Mouse (Mus musculus): ENCODE data around the gene Lrr1.
"Not testable (repeated sequence)": the region's sequence is repeated elsewhere in the genome, so short reads cannot be mapped to it uniquely, and the experiment has no call there.

The Lrr1 gene

DNA sequence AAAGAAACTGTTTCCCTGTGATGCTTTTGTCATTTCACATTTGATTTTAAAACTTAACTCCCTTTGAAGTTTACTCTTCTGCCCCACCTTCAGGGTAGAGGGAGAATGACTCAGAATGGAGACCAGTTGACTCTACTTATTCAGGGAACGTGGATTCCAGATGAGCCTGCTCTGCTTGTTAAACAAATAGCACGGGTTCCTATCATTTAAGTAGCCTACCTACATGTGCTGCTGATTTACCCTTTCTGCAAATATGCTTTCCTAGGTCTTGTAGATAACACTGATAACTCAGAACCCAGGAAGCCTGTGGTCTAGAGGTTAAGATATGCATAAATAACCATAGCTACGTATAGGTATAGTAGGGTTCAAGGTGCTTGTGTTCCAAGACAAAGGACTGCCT is 3.7 kb upstream of the Lrr1 start:
- no peak for DNase-seq (ENCODE audit: low read depth, low spot score)

DNA sequence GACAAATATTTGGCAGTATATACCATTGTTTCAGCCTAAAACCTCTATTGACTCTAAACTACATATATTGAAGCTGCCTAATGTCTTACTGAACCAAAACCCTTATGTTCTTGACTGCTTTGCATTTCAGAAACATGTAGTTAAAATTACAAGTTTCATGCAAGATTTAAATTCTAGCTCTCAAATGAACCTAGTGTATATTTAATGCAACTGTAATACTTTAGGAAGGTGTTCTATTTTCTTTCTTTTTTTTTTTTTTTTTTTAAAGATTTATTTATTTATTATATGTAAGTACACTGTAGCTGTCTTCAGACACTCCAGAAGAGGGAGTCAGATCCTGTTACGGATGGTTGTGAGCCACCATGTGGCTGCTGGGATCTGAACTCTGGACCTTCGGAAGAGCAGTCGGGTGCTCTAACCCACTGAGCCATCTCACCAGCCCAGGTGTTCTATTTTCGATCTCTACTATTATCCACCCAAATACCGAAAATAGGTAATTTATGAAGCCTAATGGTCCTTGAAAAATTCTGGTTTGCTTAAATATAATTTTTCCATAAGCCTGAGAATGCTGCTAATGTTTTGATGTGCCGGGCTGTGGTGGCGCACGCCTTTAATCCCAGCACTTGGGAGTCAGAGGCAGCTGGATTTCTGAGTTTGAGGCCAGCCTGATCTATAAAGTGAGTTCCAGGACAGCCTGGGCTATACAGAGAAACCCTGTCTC is 1.6 kb upstream of the Lrr1 start:
- not testable (repeated sequence) for DNase-seq (ENCODE audit: low read depth, low spot score)

DNA sequence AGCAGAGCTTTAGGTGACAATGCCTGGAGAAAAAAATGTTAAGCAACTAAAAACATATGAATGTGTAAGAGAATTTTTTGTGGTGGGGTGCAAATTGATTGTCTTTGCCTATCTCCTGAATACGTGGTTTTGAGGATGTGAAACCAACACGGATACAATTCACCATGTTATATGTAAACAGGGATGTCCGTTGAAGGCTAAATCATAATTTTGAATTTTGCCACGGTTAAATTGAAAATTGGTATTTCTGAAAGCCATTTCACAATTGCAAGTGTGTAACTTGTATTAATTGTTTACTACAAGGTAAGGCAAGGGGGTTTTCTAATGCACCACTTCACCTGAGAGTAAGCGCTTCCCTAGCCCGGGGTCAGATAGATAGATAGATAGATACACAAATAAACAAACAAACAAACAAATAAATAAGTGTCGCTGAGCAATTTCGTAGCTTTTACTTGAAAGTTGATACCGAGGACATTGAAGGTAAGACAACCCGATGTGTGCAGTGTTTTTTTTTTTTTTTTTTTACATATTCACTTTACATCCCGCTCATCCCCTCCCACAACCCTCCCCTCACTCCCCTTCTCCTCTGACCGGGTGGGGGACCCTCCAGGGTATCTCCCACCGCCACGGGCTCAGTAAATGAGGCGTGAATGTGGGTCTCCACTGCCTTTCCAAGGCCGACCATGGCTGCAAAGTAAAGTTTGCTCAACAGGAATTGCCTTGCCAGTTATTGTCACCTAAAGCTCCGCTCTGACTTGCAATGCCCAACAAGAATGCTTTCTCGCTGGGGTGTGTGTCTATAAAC is 756 bp upstream of the Lrr1 start:
- DNase-seq (ENCODE audit: low read depth, low spot score), result no peak

DNA sequence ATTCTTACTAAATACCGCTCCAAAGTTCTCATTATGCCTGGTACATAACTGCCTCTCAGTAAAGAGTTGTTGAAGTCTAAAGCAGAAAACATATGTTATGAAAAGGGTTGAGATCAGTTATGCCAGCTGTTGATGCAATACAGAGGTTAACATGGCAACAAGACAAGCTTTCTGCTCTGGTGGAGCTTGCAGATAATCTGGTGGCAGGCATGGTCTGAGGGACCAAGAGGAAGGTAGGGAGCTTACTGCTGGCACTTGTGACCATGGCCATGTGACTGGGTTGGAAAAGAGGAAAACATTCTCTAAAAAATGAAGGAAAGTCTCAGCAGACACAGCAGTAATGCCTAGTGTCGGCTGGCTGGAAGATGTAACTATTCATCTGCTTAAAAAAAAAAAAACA is 2.7 kb downstream of the Lrr1 start:
- DNase-seq (ENCODE audit: low read depth, low spot score), result no peak

DNA sequence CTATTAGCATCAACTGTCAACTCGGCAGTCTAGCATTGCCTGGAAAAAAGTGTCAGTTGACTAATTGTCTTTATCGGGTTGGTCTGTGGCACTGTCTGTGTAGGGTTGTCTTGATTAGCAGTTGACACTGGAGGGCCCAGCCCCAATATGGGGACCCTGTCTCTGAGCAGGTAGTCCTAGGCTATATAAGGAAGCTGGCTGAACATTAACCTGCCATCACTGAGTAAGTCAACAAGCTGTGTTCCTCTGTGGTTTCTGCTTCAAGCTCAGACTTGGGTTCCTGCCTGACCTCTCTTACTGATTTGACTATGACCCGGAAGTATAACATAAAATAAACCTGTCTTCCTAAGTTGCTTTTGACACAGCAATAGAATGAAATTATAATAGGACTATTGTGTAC is 7.4 kb downstream of the Lrr1 start:
- no peak for DNase-seq (ENCODE audit: low read depth, low spot score)

DNA sequence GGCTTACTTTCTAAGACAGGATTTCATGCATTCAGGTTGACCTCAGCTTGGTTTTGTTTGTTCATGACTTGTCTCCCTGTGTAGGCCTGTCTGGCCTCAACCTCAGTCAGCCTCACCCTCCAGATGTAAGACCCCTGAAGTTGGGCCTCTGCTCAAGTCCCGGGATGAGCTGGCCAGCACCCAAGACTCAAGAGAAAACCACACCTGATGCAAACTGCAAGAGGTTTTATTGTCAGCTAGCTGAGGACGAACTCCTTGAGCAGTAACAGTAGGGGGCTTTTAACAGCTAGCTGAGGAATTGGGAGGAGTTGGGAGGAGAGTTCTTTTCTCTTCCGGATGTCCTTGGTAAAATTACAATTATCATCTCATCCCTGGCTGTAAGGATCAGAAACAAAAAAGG is 8.9 kb downstream of the Lrr1 start:
- DNase-seq (ENCODE audit: low read depth, low spot score), result no peak

DNA sequence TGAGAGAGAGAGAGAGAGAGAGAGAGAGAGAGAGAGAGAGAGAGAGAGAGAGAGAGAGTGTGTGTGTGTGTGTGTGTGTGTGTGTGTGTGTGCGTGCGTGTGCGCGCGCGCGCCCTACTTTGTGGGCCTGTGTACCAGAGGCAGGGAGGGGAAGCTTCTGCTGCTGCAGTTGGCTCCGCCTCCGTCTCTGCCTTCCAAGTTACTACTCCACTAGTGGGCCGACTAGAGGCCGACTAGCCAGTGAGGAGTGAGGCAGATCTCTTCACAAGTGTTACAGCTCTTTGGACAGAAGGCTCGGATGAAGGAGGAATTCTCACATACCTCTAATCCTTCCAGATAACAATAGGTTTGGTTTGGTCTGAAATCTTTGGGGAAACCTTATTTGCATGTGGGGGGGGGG is 10.8 kb downstream of the Lrr1 start:
- no peak for DNase-seq (ENCODE audit: low read depth, low spot score)

DNA sequence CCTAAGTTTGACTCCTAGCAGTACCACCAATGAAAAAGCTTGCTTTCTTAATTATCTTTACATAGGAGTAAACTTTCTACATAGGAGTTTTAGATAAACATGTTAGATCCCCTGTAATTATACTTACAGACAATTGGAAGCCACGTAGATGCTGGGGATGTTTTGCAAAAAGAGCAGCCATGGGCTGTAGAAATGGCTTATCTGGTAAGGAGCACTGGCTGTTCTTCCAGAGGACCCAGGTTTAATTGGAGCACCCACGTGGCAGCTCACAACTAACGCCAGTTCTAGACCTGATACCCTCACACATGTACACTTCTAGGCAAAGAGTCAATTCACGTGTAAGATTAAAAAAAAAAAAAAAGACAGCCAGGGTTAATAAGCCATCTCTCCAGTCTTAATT is 13.2 kb downstream of the Lrr1 start:
- no peak for DNase-seq (ENCODE audit: low read depth, low spot score)

DNA sequence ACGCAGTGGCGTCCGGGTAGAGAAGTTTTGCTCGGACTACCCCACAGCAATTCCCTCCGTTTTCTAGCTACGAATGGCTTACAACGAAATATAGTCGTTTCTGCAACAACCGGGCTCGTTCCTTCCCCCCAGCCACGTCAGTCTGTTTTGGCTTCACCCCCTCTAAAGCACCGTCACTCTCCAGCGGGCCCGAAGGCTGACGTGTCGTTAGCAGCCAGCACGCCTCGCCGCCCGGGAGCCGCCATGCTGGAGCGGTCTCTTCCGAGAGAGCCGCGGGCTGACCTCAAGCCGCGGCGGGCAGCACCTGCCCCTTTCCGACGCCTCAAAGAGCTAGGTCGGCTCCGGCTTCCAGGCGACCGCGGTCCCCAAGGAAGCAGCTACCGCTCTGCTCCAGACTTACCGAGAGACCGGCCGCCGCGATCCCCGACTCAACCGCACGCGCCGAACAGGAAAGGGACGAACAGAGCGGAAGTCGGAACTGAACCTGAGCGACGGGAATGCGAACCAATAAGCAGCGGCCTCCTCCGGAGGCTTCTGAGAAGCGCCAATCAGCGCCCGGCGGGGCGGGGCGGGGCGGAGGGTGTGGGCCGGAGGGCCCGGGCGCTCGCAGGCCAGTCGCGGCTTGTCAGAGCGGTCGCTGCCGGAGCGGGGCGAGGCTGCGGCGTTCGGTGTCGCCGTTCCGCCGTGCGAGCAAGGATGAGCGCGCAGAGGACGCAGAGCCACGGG is 15.1 kb downstream of the Lrr1 start, which contains the start of the genes Rpl36al and Mgat2:
TSS of gene Rpl36al (minus strand) at position 501 of the 726 bp plus-strand sequence.
TSS of gene Mgat2 (plus strand) at position 575 of the 726 bp plus-strand sequence.
- peak; percentile 99 for DNase-seq (ENCODE audit: low read depth, low spot score)

DNA sequence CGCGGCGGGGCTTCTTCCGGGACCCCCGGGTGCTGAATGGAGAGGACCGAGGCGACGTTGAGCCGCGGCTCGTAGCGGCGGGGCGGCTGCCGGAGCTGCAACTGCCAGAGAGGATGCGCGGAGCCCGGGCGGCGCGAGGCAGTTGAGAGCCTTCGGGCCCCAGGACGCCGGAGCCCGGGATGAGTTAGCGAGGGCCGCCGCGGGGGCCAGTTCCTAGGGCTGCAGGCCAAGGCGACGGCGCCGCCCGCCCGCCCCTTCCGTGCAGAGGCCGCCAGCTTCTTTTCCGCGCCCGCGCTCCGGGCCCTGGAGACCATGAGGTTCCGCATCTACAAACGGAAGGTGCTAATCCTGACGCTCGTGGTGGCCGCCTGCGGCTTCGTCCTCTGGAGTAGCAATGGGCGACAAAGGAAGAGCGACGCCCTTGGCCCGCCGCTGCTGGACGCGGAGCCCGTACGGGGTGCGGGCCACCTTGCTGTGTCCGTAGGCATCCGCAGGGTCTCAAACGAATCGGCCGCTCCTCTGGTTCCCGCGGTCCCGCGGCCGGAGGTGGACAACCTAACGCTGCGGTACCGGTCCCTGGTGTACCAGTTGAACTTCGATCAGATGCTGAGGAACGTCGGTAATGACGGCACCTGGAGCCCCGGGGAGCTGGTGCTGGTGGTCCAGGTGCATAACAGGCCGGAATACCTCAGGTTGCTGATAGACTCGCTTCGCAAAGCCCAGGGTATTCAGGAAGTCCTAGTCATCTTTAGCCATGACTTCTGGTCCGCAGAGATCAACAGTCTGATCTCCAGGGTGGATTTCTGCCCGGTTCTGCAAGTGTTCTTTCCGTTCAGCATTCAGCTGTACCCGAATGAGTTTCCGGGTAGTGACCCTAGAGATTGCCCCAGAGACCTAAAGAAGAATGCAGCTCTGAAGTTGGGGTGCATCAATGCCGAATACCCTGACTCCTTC is 16.0 kb downstream of the Lrr1 start:
- peak; percentile 23 for DNase-seq (ENCODE audit: low read depth, low spot score)

DNA sequence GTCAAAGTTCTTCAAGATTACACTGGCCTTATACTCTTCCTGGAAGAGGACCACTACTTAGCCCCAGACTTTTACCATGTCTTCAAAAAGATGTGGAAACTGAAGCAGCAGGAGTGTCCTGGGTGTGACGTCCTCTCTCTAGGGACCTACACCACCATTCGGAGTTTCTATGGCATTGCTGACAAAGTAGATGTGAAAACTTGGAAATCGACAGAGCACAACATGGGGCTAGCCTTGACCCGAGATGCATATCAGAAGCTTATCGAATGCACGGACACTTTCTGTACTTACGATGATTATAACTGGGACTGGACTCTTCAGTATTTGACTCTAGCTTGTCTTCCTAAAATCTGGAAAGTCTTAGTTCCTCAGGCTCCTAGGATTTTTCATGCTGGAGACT is 16.8 kb downstream of the Lrr1 start:
- no peak for DNase-seq (ENCODE audit: low read depth, low spot score)

DNA sequence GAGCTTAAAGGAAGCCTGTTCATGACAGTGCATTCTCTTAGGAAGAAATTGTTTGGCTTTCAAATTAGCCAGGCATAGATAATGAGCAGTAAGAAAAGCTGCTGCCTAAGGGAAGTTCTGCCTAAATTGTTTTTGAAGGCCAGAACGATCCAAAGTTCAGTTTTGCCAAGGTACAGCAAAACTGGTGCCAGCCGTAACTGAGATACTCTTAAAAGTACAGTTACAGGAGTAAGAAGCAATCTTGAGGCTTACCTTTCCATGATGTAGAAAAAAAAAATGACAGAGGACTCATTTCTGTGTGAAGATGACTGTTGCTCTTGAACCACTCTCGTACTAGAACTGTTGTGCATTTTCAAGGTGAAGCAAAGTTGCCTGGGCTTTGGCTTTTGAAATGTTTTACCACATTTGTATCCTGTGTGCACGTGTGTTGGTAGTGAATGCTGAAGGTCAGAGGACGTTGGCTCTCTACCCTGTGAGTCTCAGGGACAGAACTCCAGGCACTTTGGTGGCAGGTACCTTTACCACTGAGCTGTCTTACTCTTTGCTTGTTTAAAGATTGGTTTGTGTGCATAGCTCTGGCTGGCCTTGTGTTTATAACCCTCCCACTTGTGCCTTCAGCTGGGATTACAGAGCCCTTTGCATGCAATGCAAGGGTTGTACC is 18.3 kb downstream of the Lrr1 start:
- no peak for DNase-seq (ENCODE audit: low read depth, low spot score)

DNA sequence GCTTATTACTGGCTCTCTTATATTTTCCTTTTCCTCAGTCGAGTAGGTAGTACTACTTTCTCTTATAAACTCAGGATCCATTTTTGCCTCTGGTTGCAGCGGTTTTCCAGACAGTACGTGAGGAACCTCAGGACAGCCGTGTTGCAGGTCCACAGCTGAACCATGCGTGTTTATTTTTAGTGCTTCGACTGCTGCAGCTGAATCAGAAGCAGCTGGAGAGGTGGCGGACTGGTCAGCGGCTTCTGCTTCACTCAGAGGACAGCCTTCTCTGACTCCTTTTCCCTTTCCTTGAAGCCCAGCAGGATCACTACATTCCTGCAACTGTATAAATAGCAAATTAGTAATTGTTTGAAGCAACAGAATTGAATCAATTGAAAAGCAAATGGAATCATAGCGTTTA is 21.5 kb downstream of the Lrr1 start:
- no peak for DNase-seq (ENCODE audit: low read depth, low spot score)

DNA sequence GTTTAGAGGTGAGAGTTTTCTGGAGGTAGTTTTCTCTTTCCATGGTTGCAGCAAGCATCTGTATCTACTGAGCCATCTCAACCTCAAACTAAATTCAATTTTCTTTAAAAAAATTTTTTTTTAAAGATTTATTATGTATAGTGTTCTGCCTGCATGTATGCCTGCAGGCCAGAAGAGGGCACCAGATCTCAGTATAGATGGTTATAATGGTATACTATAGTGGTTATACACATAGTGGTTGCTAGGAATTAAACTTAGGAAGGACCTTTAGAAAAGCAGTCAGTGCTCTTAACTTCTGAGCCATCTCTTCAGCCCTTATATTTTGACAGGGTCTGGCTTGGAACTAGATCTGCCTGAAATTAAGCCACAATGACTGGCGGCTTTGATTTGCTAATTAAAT is 21.9 kb downstream of the Lrr1 start:
- no peak for DNase-seq (ENCODE audit: low read depth, low spot score)

DNA sequence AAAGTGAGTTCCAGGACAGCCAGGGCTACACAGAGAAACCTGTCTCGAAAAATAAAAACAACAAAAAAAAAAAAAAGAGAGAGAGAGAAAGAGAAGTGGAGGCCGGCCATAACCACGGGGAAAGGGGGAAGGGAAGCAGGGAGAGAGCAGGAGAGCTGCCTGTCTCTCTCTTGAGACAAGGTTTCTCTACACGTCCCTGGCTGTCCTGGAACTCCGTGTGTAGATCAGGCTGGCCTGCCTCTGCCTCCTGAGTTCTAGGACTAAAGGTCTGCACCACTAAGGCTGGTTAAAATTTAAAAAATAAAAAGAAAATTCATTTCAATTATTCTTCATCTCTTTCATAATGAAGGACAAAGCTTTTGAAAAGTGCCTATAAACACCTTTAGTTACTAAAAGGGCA is 22.8 kb downstream of the Lrr1 start:
- no peak for DNase-seq (ENCODE audit: low read depth, low spot score)

DNA sequence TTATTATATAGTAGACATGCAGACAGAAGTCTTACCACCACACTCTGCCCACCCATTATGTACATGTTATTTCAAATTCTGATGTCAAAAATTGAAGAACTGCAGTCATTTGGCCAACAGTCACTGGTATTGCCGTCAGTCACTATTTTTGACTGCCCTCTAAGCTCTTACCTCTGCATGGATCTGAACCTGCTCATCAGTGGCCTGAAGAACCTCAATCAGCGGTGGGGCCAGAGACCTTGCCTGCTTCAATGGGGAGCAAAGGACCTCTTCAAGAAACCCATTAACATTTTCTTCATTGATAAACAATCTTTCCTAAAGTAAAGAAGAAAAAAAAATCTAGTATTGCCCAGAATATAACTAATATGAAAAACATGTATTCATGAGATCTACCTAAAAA is 24.0 kb downstream of the Lrr1 start:
- no peak for DNase-seq (ENCODE audit: low read depth, low spot score)

DNA sequence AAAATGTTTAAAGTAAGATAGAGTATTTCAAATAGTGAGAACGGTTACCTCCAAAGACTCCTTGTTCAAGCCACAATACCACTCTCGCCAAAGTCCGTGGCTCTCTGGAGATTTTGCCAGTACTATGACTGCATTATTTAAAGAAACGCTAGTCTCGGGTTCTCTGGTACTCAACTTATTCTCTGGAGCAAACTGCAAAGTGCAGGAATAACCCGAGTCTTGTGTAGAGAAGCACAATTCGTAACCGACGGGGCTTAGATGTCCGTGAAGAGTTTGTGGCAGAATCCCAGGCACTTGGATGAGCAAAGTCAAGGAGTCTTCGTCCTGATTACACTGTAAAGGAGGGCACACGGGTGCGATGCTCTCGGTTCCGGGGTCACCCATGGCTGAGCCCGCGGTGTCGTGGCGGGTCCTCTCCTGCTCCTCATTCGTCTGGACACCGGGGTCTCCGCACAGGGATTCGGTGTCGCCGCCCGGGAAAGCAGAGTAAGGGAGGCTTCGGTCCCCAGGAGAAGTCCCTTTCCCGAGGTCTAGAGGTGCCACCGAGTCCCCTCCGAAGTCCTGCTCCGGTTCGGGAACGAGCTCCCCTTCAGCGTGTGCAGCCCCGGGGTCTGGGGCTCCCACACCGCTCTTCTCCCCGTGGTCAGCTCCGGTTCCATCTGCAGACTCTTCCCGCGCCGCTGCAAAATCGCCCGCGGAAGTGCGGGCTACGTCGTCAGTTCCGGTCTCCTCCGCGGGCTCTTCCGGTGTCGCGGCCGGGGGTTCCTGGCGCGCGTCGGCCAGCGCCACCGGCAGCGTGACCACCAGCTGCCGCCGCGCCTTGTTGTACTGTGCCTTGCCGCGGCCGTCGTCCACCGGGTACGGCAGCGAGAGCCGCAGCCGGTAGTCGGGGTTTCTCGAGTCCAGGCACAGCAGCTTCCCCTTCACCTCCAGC is 28.1 kb downstream of the Lrr1 start, which contains the start of gene Gm49383:
TSS of gene Gm49383 (minus strand) at position 661 of the 934 bp plus-strand sequence.
- DNase-seq (ENCODE audit: low read depth, low spot score), result peak; percentile 73

DNA sequence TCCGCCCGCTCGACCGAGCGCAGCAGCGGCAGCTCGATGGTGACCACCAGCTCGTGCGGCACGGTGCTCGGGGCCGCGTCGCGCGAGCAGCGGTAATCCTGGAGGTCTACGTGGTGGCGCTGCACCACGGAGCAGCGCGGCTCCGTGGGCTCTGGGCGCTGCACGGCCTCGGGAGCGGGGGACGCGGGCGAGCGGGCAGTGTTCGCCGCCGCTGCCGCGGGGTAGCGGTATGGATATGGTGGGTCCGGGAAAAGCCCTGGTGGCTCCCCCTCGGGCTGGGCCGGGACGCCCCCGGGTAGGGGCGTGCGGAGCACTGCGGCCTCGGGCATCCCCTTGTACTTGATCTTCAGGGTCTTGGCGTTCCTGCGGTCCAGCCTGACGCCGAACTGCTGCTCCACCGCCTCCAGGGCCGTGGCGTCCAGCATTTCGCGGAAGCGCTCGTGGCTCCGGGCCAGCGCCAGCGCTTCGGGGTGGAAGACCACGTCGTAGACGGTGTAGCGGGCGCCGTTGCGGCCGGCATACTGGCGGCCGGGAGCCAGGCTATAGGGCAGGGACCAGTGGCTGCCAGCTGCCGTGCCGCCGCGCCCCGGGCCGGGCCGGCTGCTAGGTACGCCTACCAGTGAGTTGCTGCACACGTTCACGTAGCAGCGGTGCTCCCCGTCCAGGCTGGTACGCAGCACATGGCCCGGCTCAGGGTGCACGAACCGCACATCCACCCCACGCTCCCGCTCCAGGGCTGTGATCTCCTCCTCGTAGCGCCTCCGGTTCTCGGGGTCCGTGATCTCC is 29.0 kb downstream of the Lrr1 start:
- DNase-seq (ENCODE audit: low read depth, low spot score), result peak; percentile 23

DNA sequence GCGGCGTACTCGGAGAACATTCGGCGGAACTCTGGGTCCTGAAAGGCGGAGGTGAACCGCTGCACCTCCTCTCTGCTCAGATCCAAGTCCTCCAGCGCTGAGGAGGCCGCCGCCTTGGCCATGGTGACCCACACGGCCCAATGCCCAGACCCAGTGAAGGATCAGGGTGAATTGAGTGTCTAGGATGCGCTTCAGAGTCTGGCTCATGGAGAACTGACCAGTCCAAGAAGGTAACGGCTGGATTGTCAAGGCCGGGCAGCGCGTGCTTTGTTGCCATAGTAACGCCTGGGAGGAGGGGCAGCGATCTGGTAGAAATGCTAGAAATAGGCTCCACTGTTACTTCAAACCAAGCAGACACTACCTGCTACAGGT is 29.5 kb downstream of the Lrr1 start, which contains the start of gene Dnaaf2:
TSS of gene Dnaaf2 (minus strand) at position 266 of the 372 bp plus-strand sequence.
- DNase-seq (ENCODE audit: low read depth, low spot score), result peak; percentile 64
